Mouse (Mus musculus) liver, embryonic 11.5 days (tissue): ENCODE measurements around the gene Htr5b. TPM values are rescaled to one million over a fixed set of nuclear protein-coding genes. Genes with fewer than 3 reads are reported as not detected.
A peak's percentile ranks its signal among the peaks of the same experiment; 100 is the strongest.

Experiments used
- ATAC-seq: fragments of 200-750 bp; cut with Nextera tagmentation; replicated peaks from 2 replicates; pipeline ENCODE4 v1.8.0; 2017; ENCODE audit warnings: moderate number of reproducible peaks, mild to moderate bottlenecking, moderate TSS enrichment, moderate library complexity; ENCODE audit not compliant: low FRiP score
- DNase-seq: peaks from one replicate; pipeline ENCODE4 v3.0.0-alpha.2; 2017; ENCODE audit warnings: low spot score
- H3K27ac ChIP-seq: fragments of 300-500 bp; sonication (generic); 2 replicates; pipeline ENCODE4 v1.5.1; 2014; ENCODE audit warnings: mild to moderate bottlenecking, low read depth, low read length, control low read depth
- H3K27me3 ChIP-seq: fragments of 300-500 bp; sonication (generic); replicated peaks from 2 replicates; pipeline ENCODE4 v1.6.1; 2014; ENCODE audit warnings: low read length, mixed read lengths; ENCODE audit not compliant: control insufficient read depth, insufficient read depth
- H3K36me3 ChIP-seq: fragments of 300-500 bp; sonication (generic); 2 replicates; pipeline ENCODE4 v1.6.1; 2014; ENCODE audit warnings: mild to moderate bottlenecking, low read length, moderate library complexity, mixed read lengths; ENCODE audit not compliant: control insufficient read depth, insufficient read depth
- H3K4me1 ChIP-seq: fragments of 300-500 bp; sonication (generic); replicated peaks from 2 replicates; pipeline ENCODE4 v1.6.1; 2014; ENCODE audit warnings: low read length, mixed read lengths; ENCODE audit not compliant: control insufficient read depth, insufficient read depth
- H3K4me2 ChIP-seq: fragments of 300-500 bp; sonication (generic); 2 replicates; pipeline ENCODE4 v1.6.1; 2014; ENCODE audit warnings: mild to moderate bottlenecking, control low read depth, moderate library complexity
- H3K4me3 ChIP-seq: fragments of 300-500 bp; sonication (generic); 2 replicates; pipeline ENCODE4 v1.5.1; 2014; ENCODE audit warnings: low read depth, low read length, control low read depth
- H3K9ac ChIP-seq: fragments of 300-500 bp; sonication (generic); 2 replicates; pipeline ENCODE4 v1.6.1; 2014; ENCODE audit warnings: low read depth, low read length, control low read depth
- H3K9me3 ChIP-seq: fragments of 300-500 bp; sonication (generic); 2 replicates; pipeline ENCODE4 v1.6.1; 2016; ENCODE audit warnings: low read length, inconsistent platforms, mixed read lengths; ENCODE audit not compliant: control insufficient read depth
- WGBS: fragments of 180-500 bp; shearing (Covaris S2); extraction: QIAGEN DNeasy Blood & Tissue Kit; methylation state at CpG from one replicate; pipeline ENCODE4 v1.1.7; 2014; 5-methylcytosine and 5-hydroxymethylcytosine counted together
- polyA plus RNA-seq: library from polyadenylated mRNA; unstranded; fragments of >200 nt; fragmentation: Nextera tagmentation; extraction: Ambion mirVana; gene quantifications from 2 replicates; pipeline ENCODE4 v1.2.1, GENCODE M21; 2014

Htr5b gene
- polyA plus RNA-seq, 1 experiment from 2014 or later = not detected

- no peaks in the 10 kb centered on the region for H3K4me1 ChIP-seq
Observed at GRCm38 (mm10) chr1:121548667-121549066, 20.4 kb upstream of the Htr5b start.

GRCm38 (mm10) chr1:121546844-121547243 is 18.6 kb upstream of the Htr5b start:
- no peaks in the 10 kb centered on the region for H3K9me3 ChIP-seq
- ATAC-seq = no peak
- 57% methylated on average over 2 of the region's 2 CpGs for WGBS

More at GRCm38 (mm10) chr1:121548667-121549066, 20.4 kb upstream of the Htr5b start:
- Histone ChIP-seq H3K4me3 (no peak overlapping the region), H3K36me3 (peaks cover 3% of the 10 kb centered on the region), H3K9ac (no peak overlapping the region), H3K9me3 (no peaks in the 10 kb centered on the region), H3K27me3 (no peaks in the 10 kb centered on the region), H3K4me2 (no peak overlapping the region), H3K27ac (no peak overlapping the region)
- no peak for DNase-seq
- 88% methylated on average over 4 of the region's 4 CpGs for WGBS
- peak; percentile 32; the same call in 1 of the 2 replicates for ATAC-seq

GRCm38 (mm10) chr1:121540361-121540760 is 12.1 kb upstream of the Htr5b start:
- 40% methylated on average over 8 of the region's 8 CpGs for WGBS
- no peaks in the 10 kb centered on the region for H3K27me3 ChIP-seq
- no peaks in the 10 kb centered on the region for H3K4me1 ChIP-seq
- ATAC-seq (no peak), DNase-seq (no peak)
- H3K9ac ChIP-seq = no peak overlapping the region
- no peak overlapping the region for H3K4me3 ChIP-seq
- no peak overlapping the region for H3K27ac ChIP-seq
- no peak overlapping the region for H3K4me2 ChIP-seq
- no peaks in the 10 kb centered on the region for H3K9me3 ChIP-seq
- H3K36me3 ChIP-seq = no peaks in the 10 kb centered on the region

More at GRCm38 (mm10) chr1:121546844-121547243, 18.6 kb upstream of the Htr5b start:
- Histone ChIP-seq H3K27me3 (no peaks in the 10 kb centered on the region), H3K4me2 (no peak overlapping the region), H3K27ac (no peak overlapping the region), H3K36me3 (no peaks in the 10 kb centered on the region), H3K4me1 (no peaks in the 10 kb centered on the region), H3K4me3 (no peak overlapping the region), H3K9ac (no peak overlapping the region)
- DNase-seq = no peak

GRCm38 (mm10) chr1:121531439-121531838 is 3.2 kb upstream of the Htr5b start:
- H3K9ac ChIP-seq = no peak overlapping the region
- no peak overlapping the region for H3K4me3 ChIP-seq
- H3K9me3 ChIP-seq = no peaks in the 10 kb centered on the region
- H3K36me3 ChIP-seq = no peaks in the 10 kb centered on the region
- H3K27ac ChIP-seq = no peak overlapping the region
- 0 out of 2 replicates have a peak, but pooled peaks cover 3% of the 10 kb centered on the region for H3K4me1 ChIP-seq
- ATAC-seq = no peak
- 48% methylated on average over 7 of the region's 7 CpGs for WGBS
- H3K4me2 ChIP-seq = no peak overlapping the region
- H3K27me3 ChIP-seq = peaks cover 22% of the 10 kb centered on the region
- DNase-seq = no peak

- no peaks in the 10 kb centered on the region for H3K36me3 ChIP-seq
- H3K9me3 ChIP-seq = no peaks in the 10 kb centered on the region
- DNase-seq = no peak
- peaks cover 22% of the 10 kb centered on the region for H3K27me3 ChIP-seq
- 0 out of 2 replicates have a peak, but pooled peaks cover 3% of the 10 kb centered on the region for H3K4me1 ChIP-seq
- no peak overlapping the region for H3K4me3 ChIP-seq
- no peak overlapping the region for H3K9ac ChIP-seq
- no peak for ATAC-seq
- no peak overlapping the region for H3K4me2 ChIP-seq
- WGBS = 81% methylated on average over 6 of the region's 6 CpGs
- no peak overlapping the region for H3K27ac ChIP-seq
Observed at GRCm38 (mm10) chr1:121529286-121529685, 1.0 kb upstream of the Htr5b start.

- ATAC-seq (0 out of 2 replicates have a peak, but pooled peaks have one; percentile 23), DNase-seq (peak; percentile 39)
- H3K27ac ChIP-seq = no peak overlapping the region
- H3K4me2 ChIP-seq = peak overlapping the region; percentile 60
- H3K9ac ChIP-seq = no peak overlapping the region
- no peaks in the 10 kb centered on the region for H3K9me3 ChIP-seq
- WGBS = 11% methylated on average over 55 of the region's 55 CpGs
- peaks cover 22% of the 10 kb centered on the region for H3K27me3 ChIP-seq
- H3K36me3 ChIP-seq = no peaks in the 10 kb centered on the region
- 0 out of 2 replicates have a peak, but pooled peaks cover 3% of the 10 kb centered on the region for H3K4me1 ChIP-seq
- peak overlapping the region; percentile 26; the same call in 1 of the 2 replicates for H3K4me3 ChIP-seq
Observed at GRCm38 (mm10) chr1:121527600-121528398, 466 bp downstream of the Htr5b start.

- Histone ChIP-seq H3K4me3 (no peak overlapping the region), H3K4me1 (0 out of 2 replicates have a peak, but pooled peaks cover 3% of the 10 kb centered on the region), H3K9ac (no peak overlapping the region), H3K4me2 (peak overlapping the region; percentile 60; the same call in 1 of the 2 replicates), H3K27ac (no peak overlapping the region), H3K9me3 (no peaks in the 10 kb centered on the region), H3K36me3 (no peaks in the 10 kb centered on the region), H3K27me3 (peaks cover 22% of the 10 kb centered on the region)
- 46% methylated on average over 17 of the region's 17 CpGs for WGBS
- ATAC-seq (no peak), DNase-seq (no peak)
Observed at GRCm38 (mm10) chr1:121527061-121527460, 1.2 kb downstream of the Htr5b start.

- ATAC-seq = no peak
- WGBS = 67% methylated on average over 1 of the region's 1 CpGs
Observed at GRCm38 (mm10) chr1:121518609-121519008, 9.7 kb downstream of the Htr5b start.

GRCm38 (mm10) chr1:121511966-121512365 is 16.3 kb downstream of the Htr5b start:
- H3K4me3 ChIP-seq = no peak overlapping the region
- H3K27me3 ChIP-seq = no peaks in the 10 kb centered on the region
- 71% methylated on average over 2 of the region's 2 CpGs for WGBS
- H3K4me1 ChIP-seq = no peaks in the 10 kb centered on the region
- H3K9me3 ChIP-seq = no peaks in the 10 kb centered on the region
- H3K36me3 ChIP-seq = no peaks in the 10 kb centered on the region
- no peak overlapping the region for H3K27ac ChIP-seq
- H3K9ac ChIP-seq = no peak overlapping the region
- no peak for DNase-seq
- ATAC-seq = no peak
- no peak overlapping the region for H3K4me2 ChIP-seq

More at GRCm38 (mm10) chr1:121518609-121519008, 9.7 kb downstream of the Htr5b start:
- Histone ChIP-seq H3K9ac (no peak overlapping the region), H3K27ac (no peak overlapping the region), H3K4me3 (no peak overlapping the region), H3K27me3 (no peaks in the 10 kb centered on the region), H3K4me1 (no peaks in the 10 kb centered on the region), H3K9me3 (no peaks in the 10 kb centered on the region), H3K36me3 (no peaks in the 10 kb centered on the region), H3K4me2 (no peak overlapping the region)
- no peak for DNase-seq
